Mouse (Mus musculus) adipocyte (in vitro differentiated cells): ENCODE measurements around the gene Tom1.

ENCODE experiments used
- DNase-seq: peaks from one replicate; pipeline ENCODE4 v3.0.0-alpha.2; 2016; ENCODE audit warnings: low spot score

Gene Tom1

DNA sequence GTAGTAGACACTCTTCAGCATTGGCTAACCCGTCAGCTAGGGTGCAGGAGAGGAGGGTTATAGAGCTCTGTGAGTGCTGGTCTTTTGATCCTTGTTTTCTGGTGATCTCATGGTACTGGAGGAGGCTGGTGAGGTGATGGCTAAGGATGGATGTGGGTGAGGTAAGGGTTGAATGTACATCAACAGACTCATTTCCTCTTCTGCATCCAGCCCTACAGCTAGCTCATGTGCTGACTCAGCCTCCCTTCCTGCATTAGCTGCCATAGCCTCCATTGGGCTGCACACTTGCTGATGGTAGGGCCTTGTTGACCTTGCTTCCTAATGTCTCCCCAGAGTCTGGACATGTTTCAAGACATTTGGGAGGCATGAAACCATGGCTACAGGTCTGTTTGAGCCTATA is 9.5 kb downstream of the Tom1 start:
- DNase-seq, result no peak

DNA sequence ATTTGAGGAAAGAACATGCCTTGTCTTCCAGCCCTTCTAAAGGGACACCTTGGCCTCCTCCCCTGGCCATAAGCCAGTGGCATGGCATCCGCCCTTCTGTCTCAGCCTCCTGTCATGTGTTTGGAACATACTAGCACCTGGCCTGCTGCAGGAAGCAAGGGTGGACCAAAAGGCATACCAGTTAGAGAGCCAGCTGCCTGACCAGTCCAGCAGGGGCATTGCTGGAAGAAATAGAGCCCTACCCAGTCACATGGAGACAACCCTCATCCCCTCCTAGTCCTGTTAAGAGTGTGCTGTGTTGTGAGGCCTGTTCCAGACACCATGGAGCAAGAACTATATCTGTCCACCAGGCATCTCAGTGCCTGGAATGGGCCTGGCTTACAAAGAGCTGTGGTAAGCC is 12.8 kb downstream of the Tom1 start:
- no peak for DNase-seq

DNA sequence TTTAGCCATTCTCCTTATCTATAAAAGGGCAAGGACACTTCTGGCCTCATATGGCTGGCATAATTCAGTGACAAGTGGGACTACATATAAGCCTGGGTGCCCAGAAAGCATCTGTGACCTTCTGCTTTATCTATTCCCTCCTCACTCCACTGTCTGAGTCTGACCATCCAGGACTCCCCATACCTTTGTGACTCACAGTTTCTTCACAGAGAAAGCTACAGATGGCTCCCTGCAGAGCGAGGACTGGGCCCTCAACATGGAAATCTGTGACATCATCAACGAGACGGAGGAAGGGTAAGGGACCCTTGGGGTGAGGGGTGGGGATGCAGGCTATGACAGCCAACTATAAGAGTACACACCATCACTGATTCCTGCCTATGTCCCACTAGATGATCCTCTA is 14.3 kb downstream of the Tom1 start:
- DNase-seq, result no peak

DNA sequence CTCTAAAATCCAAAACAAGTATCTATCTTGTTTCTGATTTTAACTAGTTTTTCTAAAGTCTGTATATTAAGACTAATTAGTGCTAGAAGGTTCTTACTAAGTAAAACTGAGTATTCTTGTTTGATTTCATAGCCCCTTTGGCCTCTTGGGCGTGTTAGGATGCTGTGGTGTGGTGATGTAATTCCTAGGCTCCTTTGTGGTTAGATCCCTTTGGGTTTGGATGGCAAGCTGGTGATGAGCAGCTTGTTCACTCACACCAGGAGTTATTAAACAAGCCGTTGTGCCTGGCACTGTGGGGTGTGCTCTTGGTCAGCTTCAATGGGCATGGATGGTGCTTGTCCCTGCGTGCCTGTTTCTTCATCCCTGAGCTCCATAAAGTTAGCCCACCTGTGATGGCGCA is 19.8 kb downstream of the Tom1 start:
- DNase-seq, result no peak

DNA sequence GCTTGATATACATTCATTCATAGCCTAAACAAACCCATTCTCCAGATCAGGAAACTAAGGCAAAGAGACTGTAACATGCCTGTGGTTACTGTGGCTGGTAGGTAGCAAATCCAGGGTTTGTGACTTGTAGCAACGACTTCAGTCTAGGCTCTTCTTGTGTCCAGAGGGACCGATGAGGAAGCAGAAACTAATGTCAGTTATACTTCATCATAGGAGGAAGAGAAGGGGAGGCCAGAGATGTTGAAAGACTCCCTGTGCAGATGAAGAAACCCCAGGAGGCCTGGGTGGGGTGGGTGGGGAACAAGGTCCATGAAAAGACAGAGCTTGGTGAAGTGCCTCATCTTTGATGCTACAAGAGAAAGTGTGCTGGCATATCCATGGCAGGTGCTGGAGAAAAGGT is 22.2 kb downstream of the Tom1 start:
- DNase-seq, result no peak

DNA sequence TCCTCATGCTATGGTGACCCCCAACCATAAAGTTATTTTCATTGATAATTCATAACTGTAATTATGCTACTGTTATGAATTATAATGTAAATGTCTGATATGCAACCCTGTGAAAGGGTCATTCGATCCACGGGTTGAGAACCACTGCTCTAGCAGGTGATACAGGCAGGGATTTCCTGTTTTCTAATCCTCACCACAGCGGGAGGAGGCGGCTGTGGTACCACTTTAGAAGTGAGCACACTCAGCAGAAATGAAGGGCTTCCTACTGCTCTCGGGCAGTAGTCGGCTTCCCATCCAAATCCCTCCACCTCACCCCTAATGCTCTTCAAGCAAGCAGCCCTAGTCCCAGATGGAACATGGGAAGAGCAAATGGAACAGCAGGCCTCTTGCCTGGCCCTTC is 26.5 kb downstream of the Tom1 start:
- no peak for DNase-seq

DNA sequence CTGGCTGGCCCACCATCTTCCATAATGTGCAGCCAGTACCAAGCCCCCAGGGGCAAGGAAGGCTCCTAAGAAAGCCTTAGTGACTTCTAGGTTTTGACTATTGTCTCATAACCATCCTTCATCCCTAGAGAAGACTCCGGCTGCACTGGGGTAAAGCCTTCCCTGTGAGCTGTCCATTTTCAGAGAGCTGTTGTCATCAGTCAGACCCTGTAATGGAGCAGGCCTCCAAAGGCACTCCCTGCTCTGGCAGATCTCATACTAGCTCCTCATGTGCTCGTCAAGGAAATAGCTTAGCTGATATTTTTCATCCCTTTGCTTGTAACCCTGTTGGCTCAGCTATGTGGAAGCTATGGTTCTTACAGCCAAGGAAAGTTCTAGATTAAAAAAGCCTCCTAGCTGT is 27.3 kb downstream of the Tom1 start:
- no peak for DNase-seq

DNA sequence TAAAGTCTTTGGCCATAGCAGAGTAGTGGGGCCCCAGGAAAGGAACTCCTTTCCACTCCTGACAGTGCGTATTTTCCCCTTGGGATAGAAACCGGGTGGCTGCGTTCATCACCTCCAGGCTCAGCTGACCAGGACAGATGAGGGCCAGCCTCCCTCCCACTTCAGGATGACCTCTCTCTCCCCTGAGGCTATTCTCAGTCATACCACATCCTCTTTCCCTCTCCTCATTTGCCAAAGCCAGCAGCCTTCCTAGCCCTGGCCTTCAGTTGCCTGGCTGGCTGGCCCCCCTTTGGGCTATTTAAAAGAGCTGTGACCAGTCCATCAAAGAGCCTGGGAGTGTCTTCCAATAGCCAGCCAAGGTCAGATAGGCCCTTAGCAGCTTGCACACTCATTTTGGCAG is 29.8 kb downstream of the Tom1 start:
- DNase-seq, result no peak

DNA sequence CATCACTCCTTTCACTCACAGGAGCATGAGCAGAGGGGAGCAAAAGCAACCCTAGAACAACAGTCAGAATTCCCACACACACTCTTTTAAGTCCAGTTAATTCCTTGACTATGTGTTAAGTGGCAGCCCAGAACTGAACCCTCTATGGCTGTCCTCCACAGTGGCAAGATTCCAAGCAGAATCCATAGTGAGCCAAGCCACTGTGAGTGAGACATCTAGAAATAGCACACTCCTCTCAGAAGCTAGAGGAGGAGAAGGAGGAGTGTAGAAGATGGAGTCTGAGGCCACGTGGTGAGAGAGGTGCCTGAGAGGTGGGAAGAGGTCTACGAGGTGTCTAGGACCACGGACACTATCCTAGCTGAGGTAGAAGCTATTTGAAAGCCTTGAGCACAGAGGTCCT is 31.3 kb downstream of the Tom1 start:
- DNase-seq, result no peak

DNA sequence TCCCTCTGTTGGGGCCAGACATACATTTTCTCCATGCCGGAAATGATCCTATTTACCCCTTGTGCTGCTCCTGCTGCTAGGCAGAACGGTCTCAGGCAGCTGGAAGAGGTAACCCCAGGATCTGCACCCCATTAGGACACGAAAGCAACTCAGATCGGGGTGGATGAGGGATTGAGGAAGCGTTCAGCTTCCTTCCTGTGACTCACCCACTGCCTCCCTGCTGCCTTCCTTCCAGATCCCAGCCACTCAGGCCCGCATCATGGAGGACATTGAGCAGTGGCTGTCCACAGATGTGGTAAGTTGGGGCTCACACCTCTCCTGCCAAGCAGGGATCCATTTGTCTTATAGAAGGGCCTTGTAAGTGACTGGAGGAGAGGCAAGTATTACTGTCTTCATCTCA is 33.8 kb downstream of the Tom1 start:
- DNase-seq, result no peak

DNA sequence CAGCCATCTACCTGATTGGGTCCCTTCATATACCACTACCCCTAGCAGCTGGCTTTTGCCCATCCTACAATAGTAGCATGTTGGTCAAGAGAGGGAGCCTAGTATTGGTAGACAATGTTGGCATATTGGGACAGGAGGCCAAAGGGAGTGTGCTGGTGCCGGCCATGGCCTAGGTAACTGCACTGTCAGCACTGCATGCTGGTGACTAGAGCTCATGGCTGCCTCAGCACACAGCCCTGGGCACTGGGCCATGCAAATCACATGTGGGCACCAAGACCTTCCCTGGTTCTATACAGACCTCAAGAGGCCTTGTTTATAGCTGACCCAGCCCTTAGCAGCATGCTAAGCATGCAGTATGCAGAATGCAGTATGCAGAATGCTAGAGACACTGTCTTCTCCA is 36.8 kb downstream of the Tom1 start:
- DNase-seq, result no peak

DNA sequence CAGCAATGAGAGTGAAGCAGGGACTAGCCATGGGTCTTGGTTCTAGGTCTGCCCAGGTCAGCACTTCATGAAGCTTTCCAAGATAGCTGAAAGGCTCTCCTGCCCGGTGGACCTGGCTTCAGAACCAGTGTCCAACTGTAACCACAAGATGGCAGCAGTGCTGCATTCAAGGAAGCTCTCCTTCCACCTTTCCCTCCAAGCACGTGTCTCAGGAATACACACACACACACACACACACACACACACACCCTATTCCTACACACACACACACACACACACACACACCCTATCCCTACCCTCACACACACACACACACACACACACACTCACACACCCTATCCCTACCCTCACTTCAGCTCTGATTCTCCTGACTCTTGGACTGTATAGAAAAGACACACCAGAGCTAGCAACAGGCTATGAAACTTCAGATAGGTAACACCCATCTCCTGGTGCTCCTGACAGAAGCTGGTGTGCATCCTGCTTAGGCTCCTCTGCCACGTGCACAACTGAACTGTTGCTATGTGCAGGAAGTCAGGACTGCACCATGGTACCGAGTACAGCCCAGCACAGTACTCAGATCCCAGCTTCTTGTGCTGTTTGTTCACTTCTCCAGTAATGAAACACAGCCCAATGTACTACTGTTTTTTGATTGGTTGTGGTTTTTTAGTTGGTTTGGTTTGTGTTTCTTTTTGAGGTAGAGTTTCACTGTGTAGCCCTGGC is 38.3 kb downstream of the Tom1 start:
- DNase-seq, result peak; percentile 92

DNA sequence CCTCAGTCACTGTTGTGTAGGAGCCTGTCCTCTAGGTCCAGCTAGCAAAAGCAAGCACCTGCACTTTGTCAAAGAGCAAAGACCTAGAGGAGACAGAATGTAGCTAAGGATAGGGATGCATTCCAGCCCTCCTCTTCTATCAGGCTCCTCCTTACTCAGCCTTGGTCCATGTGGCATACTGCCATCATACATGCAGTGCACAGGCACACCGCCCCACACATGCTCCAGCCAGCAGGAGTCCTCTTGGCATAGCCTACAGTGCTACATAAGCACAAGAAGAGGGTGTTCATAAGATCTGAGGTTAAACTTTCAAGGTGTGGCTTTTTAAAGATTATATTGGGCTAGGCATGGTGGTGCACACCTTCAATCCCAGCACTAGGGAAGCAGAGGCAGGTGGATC is 41.4 kb downstream of the Tom1 start:
- no peak for DNase-seq

DNA sequence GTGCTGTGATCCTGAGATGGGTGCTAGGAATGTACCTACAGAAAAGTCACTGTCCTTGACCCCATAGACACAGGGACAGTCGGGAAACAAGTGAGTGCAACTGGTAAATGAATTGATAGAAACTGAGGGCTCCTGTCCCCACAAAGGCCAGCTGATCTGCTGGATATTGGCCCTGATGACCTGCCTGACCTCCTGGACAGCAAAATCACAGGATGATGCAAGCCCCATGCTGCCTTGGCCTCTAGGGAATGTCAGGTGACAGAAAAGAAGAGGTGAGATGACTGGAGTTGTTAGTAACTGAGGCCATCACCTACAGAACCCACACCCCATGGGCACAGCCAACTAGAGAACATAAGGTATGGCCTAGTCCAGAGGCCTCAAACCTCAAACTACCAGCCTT is 44.7 kb downstream of the Tom1 start:
- DNase-seq, result no peak

DNA sequence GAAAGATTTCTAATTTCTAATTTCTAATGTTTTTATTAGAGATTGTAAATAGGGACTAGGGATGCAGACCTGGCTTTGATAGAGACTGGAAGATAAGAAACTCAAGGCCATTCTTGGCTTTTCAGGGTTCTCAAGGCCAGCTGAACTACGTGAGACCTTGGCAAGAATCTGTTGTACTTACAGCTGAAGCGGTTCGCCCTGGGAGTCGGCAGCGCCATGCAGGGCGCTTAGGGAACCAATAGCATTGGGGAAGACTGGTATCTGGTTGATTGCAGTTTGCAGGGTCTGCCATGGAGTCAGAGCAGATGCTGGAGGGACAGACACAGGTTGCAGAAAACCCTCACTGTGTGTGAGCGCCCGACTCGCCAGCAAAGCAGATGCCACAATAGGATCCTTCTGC is 45.3 kb downstream of the Tom1 start:
- DNase-seq, result no peak

DNA sequence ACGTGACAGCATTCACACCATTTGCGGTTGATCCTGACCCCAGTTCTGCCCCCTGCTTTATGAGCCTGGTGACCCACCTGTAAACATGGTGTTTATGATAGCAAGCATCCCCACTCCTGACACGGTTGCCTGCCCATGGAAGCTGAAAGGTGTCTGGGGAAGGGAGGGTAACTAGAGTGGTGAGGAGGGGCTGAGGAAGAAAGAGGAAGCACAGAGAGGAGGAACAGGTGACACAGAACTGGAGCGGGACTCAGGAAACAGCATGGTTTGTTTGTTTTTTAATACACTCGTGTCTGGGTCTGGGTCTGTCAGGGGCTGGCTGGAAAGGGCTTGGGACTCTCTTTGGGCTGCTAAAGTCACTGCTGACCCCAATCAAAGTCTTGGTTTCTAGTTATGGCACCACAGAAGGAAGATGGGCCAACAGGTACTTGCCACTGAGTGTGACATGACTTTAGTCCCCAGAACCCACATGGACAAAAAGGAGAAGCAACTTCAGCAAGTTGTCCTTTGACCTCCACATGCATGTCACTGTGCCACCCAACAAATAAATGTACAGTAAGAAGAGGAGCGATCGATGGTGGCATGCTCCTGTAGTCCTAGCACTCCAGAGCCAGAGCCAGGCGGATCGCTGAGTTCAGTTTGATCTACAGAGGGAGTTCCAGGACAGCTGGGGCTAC is 48.0 kb downstream of the Tom1 start:
- no peak for DNase-seq

DNA sequence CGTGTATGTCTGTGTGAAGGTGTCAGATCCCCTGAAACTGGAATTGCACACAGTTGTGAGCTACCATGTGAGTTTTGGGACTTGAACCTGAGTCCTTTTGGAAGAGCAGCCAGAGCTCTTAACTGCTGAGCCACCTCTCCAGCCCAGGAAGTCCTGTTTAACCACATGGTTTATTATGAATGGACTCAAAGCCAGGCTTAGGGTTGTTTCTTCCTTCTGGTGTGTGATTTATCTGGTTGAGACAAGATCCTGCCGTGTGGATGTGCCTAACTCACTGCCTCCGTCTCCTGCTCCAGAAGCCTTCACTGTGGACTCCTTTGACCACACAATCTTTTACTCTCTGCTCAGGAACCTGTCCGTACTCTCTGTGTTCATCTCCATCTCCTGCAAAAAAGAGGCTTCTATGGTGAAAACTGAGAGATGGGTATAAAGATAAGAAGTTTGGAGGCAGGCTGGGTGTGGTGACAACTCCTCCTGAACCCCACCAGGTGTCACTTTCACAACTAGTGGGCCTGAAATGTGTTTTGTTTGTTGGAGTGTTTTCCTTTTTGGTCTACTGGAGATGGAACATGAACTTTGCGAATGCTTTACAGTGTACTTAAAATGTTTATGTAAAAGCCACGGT is 48.8 kb downstream of the Tom1 start:
- DNase-seq, result no peak

DNA sequence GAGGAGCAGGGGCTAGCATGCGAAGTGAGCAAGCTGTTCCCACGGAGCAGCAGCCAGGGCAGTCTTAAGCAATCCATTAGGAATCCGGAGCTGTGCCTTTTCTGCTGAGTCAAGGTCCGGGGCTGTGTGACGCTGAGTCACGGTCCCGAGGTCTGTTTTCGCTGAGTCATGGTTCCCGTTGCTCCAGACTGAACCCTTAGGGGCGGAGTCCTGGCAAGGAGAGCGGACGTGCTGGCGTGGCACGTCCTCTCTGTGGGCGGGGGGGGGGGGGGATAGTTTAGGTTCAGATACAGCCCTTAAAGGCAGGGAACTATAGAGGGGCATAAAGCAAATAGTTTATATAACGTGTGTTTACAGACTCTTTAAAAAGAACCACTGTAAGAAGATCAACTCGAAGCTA is 50.3 kb downstream of the Tom1 start:
- DNase-seq, result peak; percentile 100

DNA sequence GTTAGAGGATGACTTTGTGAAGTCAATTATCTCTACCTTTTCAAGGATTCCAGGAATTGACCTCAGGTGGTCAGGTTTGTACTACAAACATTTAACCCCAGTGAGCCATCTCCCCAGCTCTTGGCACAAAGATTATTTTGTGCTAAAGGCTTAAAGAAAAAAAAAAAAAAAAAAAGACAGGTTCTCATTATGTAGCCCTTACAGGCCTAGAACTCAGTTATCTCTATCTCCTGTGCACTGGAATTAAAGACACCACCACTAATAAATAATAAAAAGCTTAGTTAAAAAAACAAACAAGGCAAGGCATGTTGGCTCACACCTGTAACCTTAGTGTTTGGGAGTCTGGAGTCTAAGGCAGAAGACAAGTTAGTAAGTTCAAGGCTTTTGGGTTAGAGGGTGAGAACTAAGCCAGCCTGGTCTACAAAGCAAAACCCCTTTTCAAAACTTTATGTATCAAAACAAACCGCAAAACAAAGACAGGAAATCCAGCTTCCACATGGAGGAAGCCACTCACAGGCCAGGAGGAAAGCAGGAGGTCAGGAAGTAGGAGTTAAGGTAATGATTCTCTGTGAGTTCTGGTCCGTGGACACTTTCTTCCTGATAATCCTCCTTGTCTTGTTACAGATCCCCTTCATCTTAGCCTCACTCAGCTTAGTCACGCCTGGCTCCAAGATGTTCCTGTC is 51.0 kb downstream of the Tom1 start:
- no peak for DNase-seq

DNA sequence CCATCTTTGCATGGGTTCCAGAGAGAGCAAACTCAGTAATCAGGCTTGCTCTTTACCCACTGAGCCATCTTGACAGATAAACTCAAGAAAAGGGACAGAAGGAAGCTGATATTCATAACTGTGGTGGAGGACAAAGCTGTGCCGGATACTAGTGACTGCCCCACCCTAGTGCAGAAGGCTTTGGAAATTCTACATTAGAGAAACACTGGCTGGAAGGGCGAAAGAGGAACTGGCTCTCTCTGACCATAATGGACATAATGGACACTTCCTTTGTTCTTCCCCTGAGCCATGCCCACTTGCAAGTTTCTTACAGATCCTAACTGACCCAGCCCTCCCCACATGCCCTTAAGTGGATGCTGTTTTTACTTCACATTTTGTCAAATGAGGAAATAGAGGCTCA is 52.5 kb downstream of the Tom1 start:
- no peak for DNase-seq

DNA sequence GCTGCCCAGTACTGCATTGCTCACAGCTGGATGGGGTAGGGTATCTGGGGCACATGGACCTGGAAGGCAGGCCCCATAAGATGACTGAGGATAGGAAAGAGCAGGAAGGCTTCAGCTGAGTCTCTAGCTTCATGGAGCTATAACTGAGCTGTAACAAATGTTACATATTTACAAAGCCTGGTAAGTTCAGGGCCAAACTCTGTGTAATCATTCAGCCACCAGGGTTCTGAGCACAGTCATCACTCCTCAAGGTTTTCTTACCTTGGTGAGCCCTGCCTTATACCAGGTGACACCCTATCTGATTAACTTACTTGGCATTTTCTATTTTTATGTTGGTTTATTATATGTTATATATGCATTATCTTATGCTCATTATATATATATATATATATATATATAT is 53.6 kb downstream of the Tom1 start:
- no peak for DNase-seq

DNA sequence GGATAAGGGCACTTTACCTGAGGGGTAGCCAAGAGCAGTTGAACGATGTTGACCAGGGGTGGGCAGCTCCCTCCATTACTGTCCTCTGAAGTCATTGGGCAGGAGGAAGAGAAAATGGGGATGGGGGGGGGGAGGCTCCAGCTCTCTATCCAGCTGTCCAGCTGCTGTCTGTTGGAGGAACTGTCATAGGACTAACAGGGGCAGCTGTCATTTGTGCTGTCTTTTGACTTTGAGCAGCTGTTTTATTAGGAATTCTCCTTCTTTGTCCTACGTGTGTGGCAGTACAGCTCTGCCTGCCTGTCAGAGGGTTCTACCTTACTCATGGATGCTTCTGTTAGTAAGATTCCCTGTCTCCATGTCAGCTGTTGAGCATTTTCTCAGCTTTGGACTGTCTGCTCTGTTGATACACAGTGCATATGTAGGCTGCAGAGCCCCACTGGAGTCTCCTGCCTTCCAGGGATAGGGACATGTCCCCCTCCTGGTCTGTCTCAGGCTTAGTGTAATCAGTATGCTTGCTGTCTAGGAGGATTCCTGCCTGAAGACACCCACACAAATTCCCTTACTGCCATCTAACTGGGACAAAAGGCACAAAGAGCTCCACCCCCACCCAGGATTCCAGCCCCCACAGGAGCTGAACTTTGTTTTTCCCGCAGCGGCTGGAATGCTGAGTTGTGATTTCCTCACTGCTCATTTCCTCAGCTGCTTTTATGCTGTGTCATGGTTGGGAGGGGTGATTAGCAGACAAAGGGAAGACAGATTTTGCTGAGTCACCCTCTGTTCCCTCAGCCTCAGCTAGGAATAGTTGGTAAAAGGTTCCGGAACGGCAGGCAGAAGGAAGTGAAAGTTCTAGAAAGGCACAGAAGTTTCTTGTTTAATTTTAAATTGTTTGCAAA is 55.7 kb downstream of the Tom1 start:
- DNase-seq, result peak; percentile 99
